Mouse (Mus musculus) midbrain, embryonic 10.5 days (tissue): Measurements from ENCODE around the gene Magix. TPM values are rescaled to one million over a fixed set of nuclear protein-coding genes. Genes with fewer than 3 reads are reported as not detected.
A peak's percentile ranks its signal among the peaks of the same experiment; 100 is the strongest.

Experiments
- DNase-seq: peaks from one replicate; pipeline ENCODE4 v3.0.0-alpha.2; 2017; ENCODE audit warnings: low spot score
- H3K27ac ChIP-seq: fragments of 300-500 bp; sonication (generic); replicated peaks from 2 replicates; pipeline ENCODE4 v1.5.1; 2016; ENCODE audit warnings: mild to moderate bottlenecking
- H3K27me3 ChIP-seq: fragments of 300-500 bp; sonication (generic); 2 replicates; pipeline ENCODE4 v1.6.1; 2016; ENCODE audit warnings: low read depth, mild to moderate bottlenecking; ENCODE audit not compliant: poor library complexity, severe bottlenecking
- H3K36me3 ChIP-seq: fragments of 300-500 bp; sonication (generic); 2 replicates; pipeline ENCODE4 v1.6.1; 2016; ENCODE audit warnings: mild to moderate bottlenecking, moderate library complexity
- H3K4me1 ChIP-seq: fragments of 300-500 bp; sonication (generic); 2 replicates; pipeline ENCODE4 v1.6.1; 2016
- H3K4me3 ChIP-seq: fragments of 300-500 bp; sonication (generic); 2 replicates; pipeline ENCODE4 v1.5.1; 2016; ENCODE audit warnings: mild to moderate bottlenecking, moderate library complexity
- H3K9me3 ChIP-seq: fragments of 300-500 bp; sonication (generic); replicated peaks from 2 replicates; pipeline ENCODE4 v1.6.1; 2016; ENCODE audit warnings: mild to moderate bottlenecking
- WGBS: fragments of 180-500 bp; shearing (Covaris S2); methylation state at CpG from one replicate; pipeline ENCODE4 v1.1.7; 2016; 5-methylcytosine and 5-hydroxymethylcytosine counted together
- polyA plus RNA-seq: library from polyadenylated mRNA; unstranded; fragments of >200 nt; fragmentation: Nextera tagmentation; extraction: Ambion mirVana; gene quantifications from 2 replicates; pipeline ENCODE4 v1.2.1, GENCODE M21; 2016

The Magix gene
- polyA plus RNA-seq, 1 experiment from 2014 or later = not detected

- H3K36me3 ChIP-seq = peaks cover 14% of the 10 kb centered on the region
- 21% methylated on average over 36 of the region's 36 CpGs for WGBS
- peaks cover 28% of the 10 kb centered on the region for H3K27me3 ChIP-seq
- H3K4me3 ChIP-seq = peak within 1 kb of the TSS; percentile 55
- H3K9me3 ChIP-seq = peaks cover 7% of the 10 kb centered on the region; the same call in 1 of the 2 replicates
- peaks cover 13% of the 10 kb centered on the region; the same call in 1 of the 2 replicates for H3K4me1 ChIP-seq
- DNase-seq = peak; percentile 36
- H3K27ac ChIP-seq = peak within 1 kb of the TSS; percentile 76
These were observed 10.0 kb downstream of the Magix start, which contains the start of gene Plp2 for GRCm38 (mm10) chrX:7670921-7671623. Gene Plp2, minus strand, starts transcription at chrX:7671390.

GRCm38 (mm10) chrX:7670390-7670881, 10.6 kb downstream of the Magix start:
- Histone ChIP-seq H3K27ac (peak overlapping the region; percentile 76), H3K4me1 (peaks cover 13% of the 10 kb centered on the region; the same call in 1 of the 2 replicates), H3K36me3 (peaks cover 14% of the 10 kb centered on the region), H3K9me3 (peaks cover 8% of the 10 kb centered on the region; the same call in 1 of the 2 replicates), H3K27me3 (peaks cover 23% of the 10 kb centered on the region), H3K4me3 (peak overlapping the region; percentile 55)
- 24% methylated on average over 19 of the region's 19 CpGs for WGBS
- no peak for DNase-seq

GRCm38 (mm10) chrX:7665739-7666502, 15.1 kb downstream of the Magix start:
- no peak for DNase-seq
- H3K9me3 ChIP-seq = peaks cover 8% of the 10 kb centered on the region; the same call in 1 of the 2 replicates
- H3K4me1 ChIP-seq = peaks cover 8% of the 10 kb centered on the region; the same call in 1 of the 2 replicates
- WGBS = 75% methylated on average over 21 of the region's 21 CpGs
- no peak overlapping the region for H3K4me3 ChIP-seq
- no peaks in the 10 kb centered on the region for H3K27me3 ChIP-seq
- H3K27ac ChIP-seq = no peak overlapping the region
- peaks cover 14% of the 10 kb centered on the region for H3K36me3 ChIP-seq

- Histone ChIP-seq H3K27ac (no peak overlapping the region), H3K9me3 (peaks cover 3% of the 10 kb centered on the region; the same call in 1 of the 2 replicates), H3K4me1 (no peaks in the 10 kb centered on the region), H3K27me3 (no peaks in the 10 kb centered on the region), H3K36me3 (peaks cover 14% of the 10 kb centered on the region), H3K4me3 (no peak overlapping the region)
- DNase-seq = no peak
- WGBS = 91% methylated on average over 11 of the region's 11 CpGs
These were observed 16.3 kb downstream of the Magix start for GRCm38 (mm10) chrX:7664791-7665190.

GRCm38 (mm10) chrX:7662936-7663335, 18.1 kb downstream of the Magix start:
- Histone ChIP-seq H3K36me3 (peaks cover 8% of the 10 kb centered on the region), H3K4me1 (peaks cover 12% of the 10 kb centered on the region), H3K4me3 (no peak overlapping the region), H3K9me3 (peaks cover 3% of the 10 kb centered on the region; the same call in 1 of the 2 replicates), H3K27ac (no peak overlapping the region), H3K27me3 (no peaks in the 10 kb centered on the region)
- WGBS = 90% methylated on average over 3 of the region's 3 CpGs
- DNase-seq = no peak

- no peak for DNase-seq
- Histone ChIP-seq H3K4me3 (no peak overlapping the region), H3K27me3 (no peaks in the 10 kb centered on the region), H3K9me3 (peaks cover under 1% of the 10 kb centered on the region; the same call in 1 of the 2 replicates), H3K27ac (no peak overlapping the region), H3K36me3 (no peaks in the 10 kb centered on the region), H3K4me1 (peaks cover 22% of the 10 kb centered on the region)
- WGBS = 85% methylated on average over 4 of the region's 4 CpGs
These were observed 20.0 kb downstream of the Magix start for GRCm38 (mm10) chrX:7661086-7661485.

- Histone ChIP-seq H3K27me3 (no peaks in the 10 kb centered on the region), H3K27ac (peak overlapping the region; percentile 73), H3K4me3 (peak overlapping the region; percentile 52), H3K9me3 (no peaks in the 10 kb centered on the region; the same call in 1 of the 2 replicates), H3K4me1 (peaks cover 22% of the 10 kb centered on the region), H3K36me3 (no peaks in the 10 kb centered on the region)
- 48% methylated on average over 11 of the region's 11 CpGs for WGBS
- no peak for DNase-seq
These were observed 22.1 kb downstream of the Magix start for GRCm38 (mm10) chrX:7658785-7659589.

- peak overlapping the region; percentile 52 for H3K4me3 ChIP-seq
- WGBS = 16% methylated on average over 15 of the region's 15 CpGs
- DNase-seq = peak; percentile 49
These were observed 22.8 kb downstream of the Magix start for GRCm38 (mm10) chrX:7658031-7658784.

GRCm38 (mm10) chrX:7657221-7657639, 23.8 kb downstream of the Magix start, which contains the start of gene Prickle3:
Gene Prickle3, plus strand, starts transcription at chrX:7657260.
- Histone ChIP-seq H3K4me1 (peaks cover 22% of the 10 kb centered on the region), H3K9me3 (peaks cover 3% of the 10 kb centered on the region; the same call in 1 of the 2 replicates), H3K4me3 (peak within 1 kb of the TSS; percentile 52), H3K27me3 (no peaks in the 10 kb centered on the region), H3K27ac (peak within 1 kb of the TSS; percentile 73; the same call in 1 of the 2 replicates), H3K36me3 (no peaks in the 10 kb centered on the region)
- no peak for DNase-seq
- 18% methylated on average over 26 of the region's 26 CpGs for WGBS

More at GRCm38 (mm10) chrX:7658031-7658784, 22.8 kb downstream of the Magix start:
- Histone ChIP-seq H3K27me3 (no peaks in the 10 kb centered on the region), H3K9me3 (peaks cover 3% of the 10 kb centered on the region; the same call in 1 of the 2 replicates), H3K36me3 (no peaks in the 10 kb centered on the region), H3K27ac (peak overlapping the region; percentile 73), H3K4me1 (peaks cover 22% of the 10 kb centered on the region)

- 0 out of 2 replicates have a peak, but pooled peaks cover 3% of the 10 kb centered on the region for H3K36me3 ChIP-seq
- H3K9me3 ChIP-seq = peaks cover 3% of the 10 kb centered on the region; the same call in 1 of the 2 replicates
- WGBS = 14% methylated on average over 25 of the region's 25 CpGs
- H3K27me3 ChIP-seq = no peaks in the 10 kb centered on the region
- H3K4me3 ChIP-seq = peak overlapping the region; percentile 57
- peak overlapping the region; percentile 86 for H3K27ac ChIP-seq
- peak; percentile 72 for DNase-seq
- 0 out of 2 replicates have a peak, but pooled peaks cover 7% of the 10 kb centered on the region for H3K4me1 ChIP-seq
These were observed 32.3 kb downstream of the Magix start for GRCm38 (mm10) chrX:7648671-7649304.

- 16% methylated on average over 5 of the region's 5 CpGs for WGBS
These were observed 35.7 kb downstream of the Magix start for GRCm38 (mm10) chrX:7645349-7645748.

More at GRCm38 (mm10) chrX:7645349-7645748, 35.7 kb downstream of the Magix start:
- peak; percentile 70 for DNase-seq
- Histone ChIP-seq H3K4me1 (peaks cover 10% of the 10 kb centered on the region; the same call in 1 of the 2 replicates), H3K9me3 (no peaks in the 10 kb centered on the region; the same call in 1 of the 2 replicates), H3K36me3 (0 out of 2 replicates have a peak, but pooled peaks cover 3% of the 10 kb centered on the region), H3K27ac (no peak overlapping the region), H3K4me3 (no peak overlapping the region), H3K27me3 (no peaks in the 10 kb centered on the region)
